Mouse (Mus musculus) CH12.LX (cell line): Measurements from ENCODE around the gene Apba1. TPM values are rescaled to one million over a fixed set of nuclear protein-coding genes. Genes with fewer than 3 reads are reported as not detected.

ENCODE experiments used
- DNase-seq: peaks from one replicate; pipeline ENCODE4 v3.0.0-alpha.2; 2013; ENCODE audit errors: extremely low read depth
- H3K27ac ChIP-seq: 2 replicates; pipeline ENCODE4 v1.5.1; 2012; ENCODE audit warnings: low read depth, mild to moderate bottlenecking, control low read depth, moderate library complexity; ENCODE audit not compliant: insufficient read depth
- H3K27me3 ChIP-seq: replicated peaks from 2 replicates; pipeline ENCODE3; 2012; ENCODE audit warnings: inconsistent platforms
- H3K36me3 ChIP-seq, 2 experiments: replicated peaks in 1 of 2; 2 replicates each; pipeline versions ENCODE3 to v1.6.1; 2012; ENCODE audit warnings: inconsistent platforms in 1 of 2, low read length in 1 of 2, mild to moderate bottlenecking in 1 of 2, mixed read lengths in 1 of 2, moderate library complexity in 1 of 2; ENCODE audit not compliant: control insufficient read depth in 1 of 2, insufficient read depth in 1 of 2
- H3K4me1 ChIP-seq, 2 experiments: 2 replicates each; pipeline ENCODE4 v1.6.1; 2012; ENCODE audit warnings: inconsistent platforms in 1 of 2, moderate library complexity in 1 of 2; ENCODE audit not compliant: insufficient read depth in 2 of 2, control insufficient read depth in 1 of 2
- H3K4me2 ChIP-seq: 2 replicates; pipeline ENCODE4 v1.6.1; 2012; ENCODE audit warnings: low read depth, mild to moderate bottlenecking, control low read depth; ENCODE audit not compliant: poor library complexity, insufficient read depth, severe bottlenecking
- H3K4me3 ChIP-seq, 3 experiments: fragments of 150-350 bp in 1 of 3; sonication (generic) in 1 of 3; replicated peaks in 1 of 3; 2 replicates each; pipeline versions ENCODE3 to v1.5.1; 2011 to 2012; ENCODE audit warnings: low read depth in 2 of 3, low read length in 2 of 3, mild to moderate bottlenecking in 2 of 3, moderate library complexity in 2 of 3, control low read depth in 1 of 3, improper control_type of control experiment in 1 of 3, inconsistent platforms in 1 of 3, mixed read lengths in 1 of 3; ENCODE audit not compliant: poor library complexity in 1 of 3
- H3K79me2 ChIP-seq: replicated peaks from 2 replicates; pipeline ENCODE4 v1.6.1; 2012; ENCODE audit warnings: mild to moderate bottlenecking, moderate library complexity; ENCODE audit not compliant: control insufficient read depth, poor library complexity, insufficient read depth, severe bottlenecking; ENCODE audit errors: extremely low read depth
- H3K9ac ChIP-seq: 2 replicates; pipeline ENCODE4 v1.6.1; 2012; ENCODE audit warnings: low read depth, mild to moderate bottlenecking, control low read depth, moderate library complexity; ENCODE audit not compliant: insufficient read depth
- H3K9me3 ChIP-seq: replicated peaks from 2 replicates; pipeline ENCODE3; 2012; ENCODE audit warnings: low read length, inconsistent platforms, mixed read lengths
- BHLHE40 ChIP-seq: IDR thresholded peaks from 2 replicates; pipeline ENCODE4 v1.6.1; 2011; ENCODE audit warnings: mild to moderate bottlenecking, low read depth, low read length, improper control_type of control experiment
- CHD1 ChIP-seq: IDR thresholded peaks from 2 replicates; pipeline ENCODE4 v1.6.1; 2012; ENCODE audit warnings: low read depth, low read length, improper control_type of control experiment, inconsistent platforms
- CHD2 ChIP-seq: IDR thresholded peaks from 2 replicates; pipeline ENCODE4 v1.6.1; 2011; ENCODE audit warnings: low read length, improper control_type of control experiment
- E2F4 ChIP-seq: IDR thresholded peaks from 2 replicates; pipeline ENCODE4 v1.6.1; 2011; ENCODE audit warnings: low read depth, low read length, improper control_type of control experiment; ENCODE audit not compliant: insufficient replicate concordance
- ELF1 ChIP-seq: IDR thresholded peaks from 2 replicates; pipeline ENCODE4 v1.6.1; 2014; ENCODE audit warnings: low read depth, mild to moderate bottlenecking, inconsistent platforms, low read length, improper control_type of control experiment
- ETS1 ChIP-seq: conservative IDR thresholded peaks from 2 replicates; pipeline ENCODE4 v1.6.1; 2012; ENCODE audit warnings: low read depth, mild to moderate bottlenecking, inconsistent platforms, low read length, improper control_type of control experiment, moderate library complexity
- GABPA ChIP-seq: IDR thresholded peaks from 2 replicates; pipeline ENCODE4 v1.6.1; 2012; ENCODE audit warnings: low read depth, low read length, improper control_type of control experiment, inconsistent platforms; ENCODE audit not compliant: insufficient replicate concordance
- HCFC1 ChIP-seq: IDR thresholded peaks from 2 replicates; pipeline ENCODE4 v1.6.1; 2012; ENCODE audit warnings: low read depth, mild to moderate bottlenecking, inconsistent platforms, low read length, improper control_type of control experiment
- IRF4 ChIP-seq: IDR thresholded peaks from 2 replicates; pipeline ENCODE4 v1.6.1; 2014; ENCODE audit warnings: low read depth, mild to moderate bottlenecking, inconsistent platforms, low read length, improper control_type of control experiment
- JUN ChIP-seq: IDR thresholded peaks from 2 replicates; pipeline ENCODE4 v1.6.1; 2011; ENCODE audit warnings: low read depth, mild to moderate bottlenecking, low read length, improper control_type of control experiment, moderate library complexity; ENCODE audit not compliant: insufficient read depth
- JUND ChIP-seq: conservative IDR thresholded peaks from 2 replicates; pipeline ENCODE4 v1.6.1; 2011; ENCODE audit warnings: low read depth, low read length, improper control_type of control experiment
- KAT2A ChIP-seq: IDR thresholded peaks from 2 replicates; pipeline ENCODE4 v1.6.1; 2012; ENCODE audit warnings: low read length, improper control_type of control experiment, inconsistent platforms; ENCODE audit not compliant: insufficient replicate concordance
- MAFK ChIP-seq: IDR thresholded peaks from 2 replicates; pipeline ENCODE4 v1.6.1; 2011; ENCODE audit warnings: low read length, improper control_type of control experiment; ENCODE audit not compliant: insufficient replicate concordance
- MAX ChIP-seq: IDR thresholded peaks from 2 replicates; pipeline ENCODE4 v1.6.1; 2011; ENCODE audit warnings: low read length, improper control_type of control experiment
- MAZ ChIP-seq: IDR thresholded peaks from 2 replicates; pipeline ENCODE4 v1.6.1; 2012; ENCODE audit warnings: low read depth, mild to moderate bottlenecking, inconsistent platforms, low read length, improper control_type of control experiment, moderate library complexity
- MEF2A ChIP-seq: IDR thresholded peaks from 2 replicates; pipeline ENCODE4 v1.6.1; 2014; ENCODE audit warnings: low read depth, mild to moderate bottlenecking, inconsistent platforms, low read length, improper control_type of control experiment, borderline replicate concordance
- MXI1 ChIP-seq: IDR thresholded peaks from 2 replicates; pipeline ENCODE4 v1.6.1; 2011; ENCODE audit warnings: mild to moderate bottlenecking, low read depth, low read length, improper control_type of control experiment
- NELFE ChIP-seq: IDR thresholded peaks from 2 replicates; pipeline ENCODE4 v1.6.1; 2011; ENCODE audit warnings: low read depth, low read length, improper control_type of control experiment
- NRF1 ChIP-seq: IDR thresholded peaks from 2 replicates; pipeline ENCODE4 v1.6.1; 2014; ENCODE audit warnings: low read depth, mild to moderate bottlenecking, inconsistent platforms, low read length, improper control_type of control experiment, moderate library complexity
- PAX5 ChIP-seq: IDR thresholded peaks from 2 replicates; pipeline ENCODE4 v1.6.1; 2012; ENCODE audit warnings: low read length, inconsistent platforms, mixed read lengths
- POLR2A ChIP-seq: IDR thresholded peaks from 2 replicates; pipeline ENCODE4 v1.6.1; 2011; ENCODE audit warnings: low read depth, mild to moderate bottlenecking, improper control_type of control experiment, low read length
- TBP ChIP-seq: conservative IDR thresholded peaks from 2 replicates; pipeline ENCODE4 v1.6.1; 2011; ENCODE audit warnings: low read depth, low read length, improper control_type of control experiment
- USF1 ChIP-seq: IDR thresholded peaks from 2 replicates; pipeline ENCODE4 v1.6.1; 2014; ENCODE audit warnings: low read depth, mild to moderate bottlenecking, inconsistent platforms, low read length, improper control_type of control experiment
- ZC3H11A ChIP-seq: IDR thresholded peaks from 2 replicates; pipeline ENCODE4 v1.6.1; 2012; ENCODE audit warnings: low read depth, mild to moderate bottlenecking, inconsistent platforms, low read length, improper control_type of control experiment
- dilution Hi-C: fragments of 300-500 bp; cut with MboI; formaldehyde crosslinking; loops from 2 replicates; pipeline ENCODE4 v1.14.3; 2020; ENCODE audit warnings: low sequenced_read_pairs; ENCODE audit not compliant: extremely low pct_unique_long_range_greater_than_20kb, extremely low pct_ligation_motif_present
- in situ Hi-C: fragments of 300-500 bp; cut with MboI; formaldehyde crosslinking; loops from 3 replicates; pipeline ENCODE4 v1.14.3; 2019; ENCODE audit warnings: low sequenced_read_pairs, low pct_ligation_motif_present, low pct_unique_long_range_greater_than_20kb, mixed read lengths
- polyA plus RNA-seq: library from polyadenylated mRNA; unstranded; fragments of >175 nt; gene quantifications from 2 replicates; pipeline ENCODE4 v1.2.1, GENCODE M21; 2012; ENCODE audit warnings: low read depth; ENCODE audit not compliant: insufficient read length
- total RNA-seq, 2 experiments: library from RNA; depleted of rRNA; stranded (reverse); fragments of 300-350 nt in 1 of 2; fragments of >200 nt in 1 of 2; gene quantifications; 2 replicates each; pipeline ENCODE4 v1.2.3; 2012 to 2014

Apba1 gene
- total RNA-seq (2012; rRNA removed) (0.08 and 0.21 TPM in 2 replicates), total RNA-seq (2014; rRNA removed) (0.09 and 0.19 TPM in 2 replicates), polyA plus RNA-seq (0.24 and 0.25 TPM in 2 replicates)

- dilution Hi-C loops = no loop called here
- H3K4me1 ChIP-seq = peaks cover 0 to 10% of the 10 kb centered on the region in 2 experiments; a peak in 2 of 4 replicates
- DNase-seq = peak; percentile 27
- H3K36me3 ChIP-seq = no peaks in the 10 kb centered on the region
- H3K9ac ChIP-seq = peak within 1 kb of the TSS; percentile 41
- no peak within 1 kb of the TSS for H3K27ac ChIP-seq
- no peaks in the 10 kb centered on the region for H3K79me2 ChIP-seq
- in situ Hi-C loops = no loop called here
- peak within 1 kb of the TSS; percentile 82 for H3K4me2 ChIP-seq
- H3K4me3 ChIP-seq = peak within 1 kb of the TSS; percentile 54 to 83 (median 76)
- no peaks in the 10 kb centered on the region for H3K27me3 ChIP-seq
- H3K9me3 ChIP-seq = peaks cover 2% of the 10 kb centered on the region
- TF ChIP-seq HCFC1 = no peak
- TF ChIP-seq ETS1 = no peak
- TF ChIP-seq ELF1 = no peak
- TF ChIP-seq GABPA = no peak
- no peak for TF ChIP-seq KAT2A
- TF ChIP-seq NRF1 = 0 out of 2 replicates have a peak, but pooled peaks have one; percentile 29
- peak; percentile 51; the same call in 1 of the 2 replicates for TF ChIP-seq MXI1
- TF ChIP-seq NELFE = no peak
Observed at GRCm38 (mm10) chr19:23758554-23759321, at the start of gene Apba1. Gene Apba1, plus strand, starts transcription at chr19:23758887.

- Histone ChIP-seq H3K4me2 (no peak overlapping the region), H3K9ac (no peak overlapping the region), H3K9me3 (no peaks in the 10 kb centered on the region), H3K4me3 (no peak overlapping the region), H3K27ac (no peak overlapping the region), H3K36me3 (no peaks in the 10 kb centered on the region), H3K79me2 (no peaks in the 10 kb centered on the region), H3K27me3 (no peaks in the 10 kb centered on the region), H3K4me1 (no peaks in the 10 kb centered on the region)
- DNase-seq = no peak
- in situ Hi-C loops (no loop called here), dilution Hi-C loops (no loop called here)
- TF ChIP-seq JUND (no peak), CHD1 (no peak)
Observed at GRCm38 (mm10) chr19:23746506-23746905, 12.2 kb upstream of the Apba1 start.

DNA sequence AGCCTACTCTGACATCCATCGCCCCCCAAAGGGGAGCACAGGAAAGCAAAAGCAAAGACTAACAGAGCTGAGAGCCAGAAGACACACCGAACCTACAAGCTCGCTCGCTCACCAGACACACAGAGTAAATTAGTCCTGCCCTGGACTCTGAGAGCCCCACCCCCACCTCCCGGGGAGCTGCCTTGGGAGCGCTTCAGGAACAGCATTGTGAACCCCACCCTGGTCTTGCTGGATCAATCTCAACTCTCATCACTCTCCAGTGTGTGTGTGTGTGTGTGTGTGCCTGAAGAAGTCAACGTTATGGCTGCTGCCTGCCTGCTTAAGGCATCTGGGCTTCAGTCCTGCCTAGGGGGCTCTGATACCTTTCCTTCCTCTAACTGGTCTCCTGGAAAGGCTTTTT is 1.7 kb upstream of the Apba1 start:
- dilution Hi-C loops = no loop called here
- H3K4me2 ChIP-seq = no peak overlapping the region; the same call in 1 of the 2 replicates
- no peaks in the 10 kb centered on the region for H3K79me2 ChIP-seq
- no peaks in the 10 kb centered on the region for H3K36me3 ChIP-seq
- peaks cover 0 to 10% of the 10 kb centered on the region in 2 experiments; a peak in 2 of 4 replicates for H3K4me1 ChIP-seq
- DNase-seq = no peak
- in situ Hi-C loops = no loop called here
- no peak overlapping the region for H3K9ac ChIP-seq
- no peak overlapping the region for H3K4me3 ChIP-seq
- no peak overlapping the region for H3K27ac ChIP-seq
- H3K9me3 ChIP-seq = peaks cover 2% of the 10 kb centered on the region
- no peaks in the 10 kb centered on the region for H3K27me3 ChIP-seq
- no peak for TF ChIP-seq E2F4
- TF ChIP-seq ZC3H11A = no peak
- TF ChIP-seq MAX = no peak
- TF ChIP-seq USF1 = no peak
- TF ChIP-seq MEF2A = no peak
- TF ChIP-seq MAFK = no peak
- no peak for TF ChIP-seq MAZ
- TF ChIP-seq JUN = no peak
- TF ChIP-seq POLR2A = no peak
- TF ChIP-seq ETS1 = no peak
- no peak for TF ChIP-seq IRF4
- no peak for TF ChIP-seq BHLHE40
- TF ChIP-seq CHD2 = no peak
- TF ChIP-seq TBP = no peak
- TF ChIP-seq KAT2A = no peak
- TF ChIP-seq PAX5 = no peak
